Mouse (Mus musculus) E14TG2a.4 (cell line): ENCODE measurements around the gene Timm8a2.

Experiments used
- CTCF ChIP-seq: conservative IDR thresholded peaks from 2 replicates; pipeline ENCODE4 v1.5.1; 2014; ENCODE audit warnings: low read length
- NANOG ChIP-seq: IDR thresholded peaks from 2 replicates; pipeline ENCODE4 v1.6.1; 2014; ENCODE audit warnings: borderline replicate concordance, low read length, mixed read lengths
- POU5F1 ChIP-seq: IDR thresholded peaks from 2 replicates; pipeline ENCODE4 v1.6.1; 2014; ENCODE audit warnings: low read length, borderline replicate concordance

GRCm38 (mm10) chr14:122068801-122069695, 34.6 kb downstream of the Timm8a2 start:
- no peak for TF ChIP-seq CTCF
- TF ChIP-seq NANOG: no peak
- no peak for TF ChIP-seq POU5F1
